Mouse (Mus musculus): Measurements from ENCODE around the gene Fxyd5.

Fxyd5 gene

GRCm38 (mm10) chr7:31042431-31042910 lies at the start of gene Fxyd5:
Gene Fxyd5 (minus strand): TSS chr7:31042481.
- no peak for DNase-seq

GRCm38 (mm10) chr7:31089721-31090120 lies 47.4 kb upstream of the Fxyd5 start:
- DNase-seq = no peak

GRCm38 (mm10) chr7:31088206-31088605 lies 45.9 kb upstream of the Fxyd5 start:
- no peak for DNase-seq

GRCm38 (mm10) chr7:31087262-31087661 lies 45.0 kb upstream of the Fxyd5 start:
- no peak for DNase-seq

- DNase-seq = no peak
These were observed 44.0 kb upstream of the Fxyd5 start for GRCm38 (mm10) chr7:31086175-31086755.

GRCm38 (mm10) chr7:31085171-31085570 lies 42.9 kb upstream of the Fxyd5 start:
- no peak for DNase-seq

- no peak for DNase-seq
These were observed 41.9 kb upstream of the Fxyd5 start for GRCm38 (mm10) chr7:31084140-31084539.

GRCm38 (mm10) chr7:31082831-31083588 lies 40.7 kb upstream of the Fxyd5 start:
- DNase-seq = peak; percentile 74

GRCm38 (mm10) chr7:31082106-31082505 lies 39.8 kb upstream of the Fxyd5 start:
- no peak for DNase-seq

- DNase-seq = peak; percentile 71
These were observed 38.8 kb upstream of the Fxyd5 start for GRCm38 (mm10) chr7:31081106-31081505.

- no peak for DNase-seq
These were observed 38.3 kb upstream of the Fxyd5 start for GRCm38 (mm10) chr7:31080611-31081010.

GRCm38 (mm10) chr7:31079670-31080069 lies 37.4 kb upstream of the Fxyd5 start:
- no peak for DNase-seq

- DNase-seq = peak; percentile 67
These were observed 35.7 kb upstream of the Fxyd5 start for GRCm38 (mm10) chr7:31077885-31078445.

- no peak for DNase-seq
These were observed 35.2 kb upstream of the Fxyd5 start for GRCm38 (mm10) chr7:31077470-31077869.

- DNase-seq = no peak
These were observed 34.2 kb upstream of the Fxyd5 start, which contains the start of gene Fxyd3 for GRCm38 (mm10) chr7:31076492-31076891. Gene Fxyd3 (minus strand): TSS chr7:31076704.

GRCm38 (mm10) chr7:31074713-31075069 lies 32.4 kb upstream of the Fxyd5 start:
- no peak for DNase-seq

GRCm38 (mm10) chr7:31074061-31074712 lies 31.9 kb upstream of the Fxyd5 start:
- no peak for DNase-seq

- DNase-seq = no peak
These were observed 31.3 kb upstream of the Fxyd5 start for GRCm38 (mm10) chr7:31073546-31073945.

GRCm38 (mm10) chr7:31072326-31072725 lies 30.0 kb upstream of the Fxyd5 start:
- no peak for DNase-seq

- peak; percentile 57 for DNase-seq
These were observed 28.0 kb upstream of the Fxyd5 start for GRCm38 (mm10) chr7:31070324-31070723.

- DNase-seq = peak; percentile 66
These were observed 27.2 kb upstream of the Fxyd5 start for GRCm38 (mm10) chr7:31069491-31069890.

GRCm38 (mm10) chr7:31067836-31068235 lies 25.6 kb upstream of the Fxyd5 start:
- no peak for DNase-seq

- no peak for DNase-seq
These were observed 20.8 kb upstream of the Fxyd5 start for GRCm38 (mm10) chr7:31063074-31063560.

Measured in cerebellum, adult 9-10 months (tissue).